Mouse (Mus musculus) stomach, adult 2 months (tissue): ENCODE measurements around the gene 2900011O08Rik. TPM values are rescaled to one million over a fixed set of nuclear protein-coding genes. Genes with fewer than 3 reads are reported as not detected.

ENCODE experiments used
- polyA plus RNA-seq: library from polyadenylated mRNA; depleted of rRNA; stranded (reverse); fragments of >200 nt; gene quantifications from 2 replicates; pipeline ENCODE4 v1.2.3, GENCODE M21; 2012; rRNA removed

Gene 2900011O08Rik
- polyA plus RNA-seq = 0.08 and 0.13 TPM in 2 replicates

GRCm38 (mm10) chr16:13986574-13987478, at the start of gene 2900011O08Rik, which contains the start of gene Ifitm7:
Gene 2900011O08Rik, plus strand, starts transcription at chr16:13986604.
Gene Ifitm7, minus strand, starts transcription at chr16:13986888.

Other genes with a start within 250 kb of the 2900011O08Rik start
- 2.8 and 4.1 TPM in 2 replicates for gene Rrn3, start 205.9 kb upstream of the 2900011O08Rik start, polyA plus RNA-seq
- 20.7 and 23.5 TPM in 2 replicates for gene Ntan1, start 167.8 kb upstream of the 2900011O08Rik start, polyA plus RNA-seq
- gene Pdxdc1, start 83.5 kb upstream of the 2900011O08Rik start, polyA plus RNA-seq = 52.9 and 53.6 TPM in 2 replicates
- 1.4 and 3.0 TPM in 2 replicates for gene Mpv17l, start 83.4 kb upstream of the 2900011O08Rik start, polyA plus RNA-seq
- gene Ifitm7, start 284 bp downstream of the 2900011O08Rik start, polyA plus RNA-seq = not detected in 2 replicates
- gene Nde1, start 176.7 kb downstream of the 2900011O08Rik start, polyA plus RNA-seq = 11.1 and 13.9 TPM in 2 replicates
- 1.8 and 2.8 TPM in 2 replicates for gene Marf1, start 176.7 kb downstream of the 2900011O08Rik start, polyA plus RNA-seq